In the genomic region with DNA sequence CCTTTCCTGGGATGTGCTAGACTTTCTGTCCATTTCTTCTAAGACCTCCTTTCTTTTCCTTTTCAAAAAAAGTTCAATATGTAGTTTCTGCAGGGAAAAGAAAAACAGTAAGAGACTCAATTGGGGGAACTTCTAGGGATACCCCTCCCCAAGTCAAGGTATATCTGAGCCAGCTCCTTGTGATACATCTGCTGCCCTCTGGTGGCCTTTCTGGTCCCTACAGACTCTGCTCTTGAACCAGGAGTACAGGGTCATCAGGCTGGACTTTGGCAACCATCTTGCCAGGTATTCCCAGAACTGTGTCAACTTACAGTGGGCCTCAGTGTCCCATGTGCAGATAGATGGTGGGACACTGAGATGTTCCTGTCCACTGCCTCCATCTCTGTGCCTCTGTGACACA, we compare ENCODE assay signal across 8 mouse cellular contexts.
DNase-seq lines count a peak whose midpoint lies in the region; ATAC-seq and TF ChIP-seq lines count a peak whose summit lies in the region.

No protein-coding gene starts in this region.

- no peak overlapping the region for H3K4me3 ChIP-seq in lung, adult 2 months (replicated peaks; ENCODE audit: extremely low read depth, low read depth, low read length)

- intact Hi-C loops in gastrocnemius, postnatal 36 days (cut with DNase I): loop anchor here (5.0 kb wide), 1 partner anchor 307 kb away; no protein-coding TSS in a partner anchor

- ATAC-seq in cerebellum, adult (ENCODE audit: insufficient number of reproducible peaks, low FRiP score, low TSS enrichment): no peak

- H3K4me1 ChIP-seq in lung, adult 2 months (ENCODE audit: control insufficient read depth, insufficient read depth, low read length): no peaks in the 10 kb centered on the region

- TF ChIP-seq POLR2A in lung, adult 2 months (IDR thresholded peaks at IDR 0.05; ENCODE audit: borderline replicate concordance, extremely low read depth, low read depth, low read length): no peak

- peak; percentile 63 to 73 for DNase-seq in cerebellum, postnatal 14 days
- peak; percentile 6 to 8 for DNase-seq in lung, adult 18-20 months
- DNase-seq in lung, postnatal 25 days (ENCODE audit: low spot score): no peak
- peak; percentile 59 for DNase-seq in ZHBTc4 (ENCODE audit: low read depth, low spot score)
- peak; percentile 23 to 25 for DNase-seq in gastrocnemius, postnatal 36 days
- DNase-seq in lung, adult 2 months: peak; percentile 6
- peak; percentile 12 for DNase-seq in yolk sac, embryonic 10.5 days (ENCODE audit: low spot score)

- peak; percentile 56 for TF ChIP-seq CTCF in lung, adult 2 months (IDR thresholded peaks at IDR 0.05; ENCODE audit: insufficient read depth, low read length)
